Mouse (Mus musculus): ENCODE measurements at regions not wholly inside any gene's neighbourhood (a gene's known extent, or its start where the extent isn't known, plus 50 kb on each side); places are given as distances from the start of the nearest gene placed in this dataset.

DNA sequence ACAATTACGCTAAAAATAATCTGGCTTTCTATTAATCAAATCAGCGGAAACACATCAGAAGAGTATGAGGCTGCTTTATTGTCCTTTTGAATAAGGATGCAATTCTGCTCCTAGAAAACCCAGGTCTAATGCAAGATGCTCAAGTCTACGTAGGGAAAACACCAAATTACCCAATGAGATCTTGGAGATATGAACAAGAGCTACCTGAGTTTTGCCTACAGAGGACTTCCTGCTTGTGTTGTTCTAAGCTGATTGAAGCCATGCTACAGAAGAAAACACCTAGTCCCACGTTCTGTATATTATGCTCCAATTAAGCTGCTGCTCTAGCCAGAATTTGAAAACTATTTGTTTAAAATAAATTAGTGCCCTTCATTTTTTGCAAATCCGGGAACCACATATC is 439.5 kb upstream of the B3galt2 start:
- no peaks in the 10 kb centered on the region for H3K27me3 ChIP-seq (replicated peaks; ENCODE audit: control insufficient read depth, insufficient read depth, low read length)
- no peak overlapping the region for H3K4me3 ChIP-seq (ENCODE audit: low read depth, low read length)
- 83% methylated on average over 5 of the region's 5 CpGs for WGBS
- H3K4me1 ChIP-seq (replicated peaks; ENCODE audit: control insufficient read depth, insufficient read depth, low read length), result no peaks in the 10 kb centered on the region
- H3K4me2 ChIP-seq, result no peak overlapping the region
- no peak overlapping the region for H3K9ac ChIP-seq (ENCODE audit: low read depth, low read length)
- DNase-seq (ENCODE audit: low spot score), result no peak
- H3K36me3 ChIP-seq (ENCODE audit: control insufficient read depth, insufficient read depth, low read length), result no peaks in the 10 kb centered on the region
- H3K9me3 ChIP-seq (ENCODE audit: control insufficient read depth, low read length), result no peaks in the 10 kb centered on the region
- no peak for ATAC-seq (replicated peaks; ENCODE audit: low FRiP score)
- H3K27ac ChIP-seq (ENCODE audit: low read depth, low read length), result no peak overlapping the region

GRCm38 (mm10) chr1:143202182-143202581 is 438.3 kb upstream of the B3galt2 start:
- Histone ChIP-seq H3K4me2 (no peak overlapping the region), H3K4me1 (replicated peaks; ENCODE audit: control insufficient read depth, insufficient read depth, low read length) (no peaks in the 10 kb centered on the region), H3K27me3 (replicated peaks; ENCODE audit: control insufficient read depth, insufficient read depth, low read length) (no peaks in the 10 kb centered on the region), H3K27ac (ENCODE audit: low read depth, low read length) (no peak overlapping the region), H3K9me3 (ENCODE audit: control insufficient read depth, low read length) (no peaks in the 10 kb centered on the region), H3K36me3 (ENCODE audit: control insufficient read depth, insufficient read depth, low read length) (no peaks in the 10 kb centered on the region), H3K9ac (ENCODE audit: low read depth, low read length) (no peak overlapping the region), H3K4me3 (ENCODE audit: low read depth, low read length) (no peak overlapping the region)
- WGBS, result 44% methylated on average over 3 of the region's 3 CpGs
- no peak for DNase-seq (ENCODE audit: low spot score)
- no peak for ATAC-seq (replicated peaks; ENCODE audit: low FRiP score)

DNA sequence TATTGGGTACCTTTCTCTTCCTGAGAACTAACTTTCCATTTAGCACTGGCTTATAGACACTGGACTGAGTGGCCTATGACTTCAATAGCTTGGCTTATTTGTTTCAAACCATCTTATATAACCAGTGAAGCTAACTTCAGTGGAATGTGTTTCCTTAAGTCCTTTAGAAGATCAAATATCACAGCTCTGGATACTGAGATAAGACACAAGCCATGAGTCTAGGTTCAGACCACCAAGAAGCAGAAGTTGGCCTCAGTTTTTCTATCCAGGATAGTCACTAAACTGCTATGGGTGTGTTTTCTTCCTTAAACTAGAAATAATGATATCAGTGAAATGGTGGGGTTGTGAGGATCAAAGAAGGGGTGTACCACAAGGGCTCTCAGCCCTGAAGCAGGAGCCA is 436.4 kb upstream of the B3galt2 start:
- Histone ChIP-seq H3K9me3 (ENCODE audit: control insufficient read depth, low read length) (no peaks in the 10 kb centered on the region), H3K27me3 (replicated peaks; ENCODE audit: control insufficient read depth, insufficient read depth, low read length) (no peaks in the 10 kb centered on the region), H3K27ac (ENCODE audit: low read depth, low read length) (no peak overlapping the region), H3K36me3 (ENCODE audit: control insufficient read depth, insufficient read depth, low read length) (no peaks in the 10 kb centered on the region), H3K4me2 (no peak overlapping the region), H3K4me3 (ENCODE audit: low read depth, low read length) (no peak overlapping the region), H3K4me1 (replicated peaks; ENCODE audit: control insufficient read depth, insufficient read depth, low read length) (no peaks in the 10 kb centered on the region), H3K9ac (ENCODE audit: low read depth, low read length) (no peak overlapping the region)
- DNase-seq (ENCODE audit: low spot score) (no peak), ATAC-seq (replicated peaks; ENCODE audit: low FRiP score) (no peak)

DNA sequence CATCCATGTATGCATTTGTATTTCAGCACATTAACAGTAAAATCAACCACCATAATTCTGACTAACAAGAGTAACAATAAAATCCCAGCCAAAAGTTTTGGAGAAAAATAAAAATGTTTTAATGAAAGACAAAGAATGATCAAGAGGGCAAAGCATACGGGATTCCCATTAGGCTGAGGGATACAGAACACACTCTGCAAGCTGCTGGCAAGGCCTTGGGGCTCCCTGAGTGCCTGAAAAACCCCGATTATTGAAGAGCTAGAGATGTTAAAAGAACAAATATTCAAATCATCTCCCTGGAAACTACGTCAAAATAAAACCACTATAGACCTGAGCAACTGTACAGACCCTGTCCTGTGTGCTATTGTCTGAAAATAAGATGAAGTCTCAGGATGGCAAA is 433.5 kb upstream of the B3galt2 start:
- ATAC-seq (replicated peaks; ENCODE audit: low FRiP score) (no peak), DNase-seq (ENCODE audit: low spot score) (no peak)
- Histone ChIP-seq H3K9ac (ENCODE audit: low read depth, low read length) (no peak overlapping the region), H3K4me3 (ENCODE audit: low read depth, low read length) (no peak overlapping the region), H3K27ac (ENCODE audit: low read depth, low read length) (no peak overlapping the region), H3K4me1 (replicated peaks; ENCODE audit: control insufficient read depth, insufficient read depth, low read length) (no peaks in the 10 kb centered on the region), H3K4me2 (no peak overlapping the region), H3K27me3 (replicated peaks; ENCODE audit: control insufficient read depth, insufficient read depth, low read length) (no peaks in the 10 kb centered on the region), H3K9me3 (ENCODE audit: control insufficient read depth, low read length) (no peaks in the 10 kb centered on the region), H3K36me3 (ENCODE audit: control insufficient read depth, insufficient read depth, low read length) (no peaks in the 10 kb centered on the region)
- 75% methylated on average over 3 of the region's 3 CpGs for WGBS

- 83% methylated on average over 6 of the region's 6 CpGs for WGBS
Observed at GRCm38 (mm10) chr1:143207399-143208065, 432.9 kb upstream of the B3galt2 start.

GRCm38 (mm10) chr1:143217401-143217800 is 423.1 kb upstream of the B3galt2 start:
- Histone ChIP-seq H3K27me3 (replicated peaks; ENCODE audit: control insufficient read depth, insufficient read depth, low read length) (no peaks in the 10 kb centered on the region), H3K9me3 (ENCODE audit: control insufficient read depth, low read length) (no peaks in the 10 kb centered on the region), H3K4me3 (ENCODE audit: low read depth, low read length) (no peak overlapping the region), H3K4me1 (replicated peaks; ENCODE audit: control insufficient read depth, insufficient read depth, low read length) (no peaks in the 10 kb centered on the region), H3K9ac (ENCODE audit: low read depth, low read length) (no peak overlapping the region), H3K4me2 (no peak overlapping the region), H3K36me3 (ENCODE audit: control insufficient read depth, insufficient read depth, low read length) (no peaks in the 10 kb centered on the region), H3K27ac (ENCODE audit: low read depth, low read length) (no peak overlapping the region)
- ATAC-seq (replicated peaks; ENCODE audit: low FRiP score), result no peak
- DNase-seq (ENCODE audit: low spot score), result no peak

More at GRCm38 (mm10) chr1:143207399-143208065, 432.9 kb upstream of the B3galt2 start:
- Histone ChIP-seq H3K4me2 (no peak overlapping the region), H3K36me3 (ENCODE audit: control insufficient read depth, insufficient read depth, low read length) (no peaks in the 10 kb centered on the region), H3K27ac (ENCODE audit: low read depth, low read length) (no peak overlapping the region), H3K4me1 (replicated peaks; ENCODE audit: control insufficient read depth, insufficient read depth, low read length) (no peaks in the 10 kb centered on the region), H3K27me3 (replicated peaks; ENCODE audit: control insufficient read depth, insufficient read depth, low read length) (no peaks in the 10 kb centered on the region), H3K4me3 (ENCODE audit: low read depth, low read length) (no peak overlapping the region), H3K9ac (ENCODE audit: low read depth, low read length) (no peak overlapping the region), H3K9me3 (ENCODE audit: control insufficient read depth, low read length) (no peaks in the 10 kb centered on the region)
- ATAC-seq (replicated peaks; ENCODE audit: low FRiP score) (no peak), DNase-seq (ENCODE audit: low spot score) (no peak)

DNA sequence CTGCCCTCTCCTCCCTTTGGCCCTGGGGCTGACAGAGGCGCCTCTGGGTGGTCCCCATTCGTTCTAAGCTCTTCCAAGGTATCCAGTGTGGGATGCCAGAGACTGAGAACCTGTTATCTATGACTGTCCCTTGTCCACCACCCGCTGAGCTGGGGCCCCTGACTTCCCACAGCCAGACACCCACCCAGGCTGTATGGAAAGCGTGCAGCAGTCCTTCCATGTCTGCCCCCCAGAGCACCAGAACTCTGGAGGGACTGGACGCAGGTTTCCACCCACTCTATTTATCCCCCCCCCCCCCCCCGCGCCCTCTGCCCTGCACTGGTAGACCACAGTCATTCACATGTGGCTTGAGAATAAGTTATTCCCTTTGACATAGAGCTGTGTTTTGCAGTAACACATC is 408.5 kb upstream of the B3galt2 start:
- 80% methylated on average over 7 of the region's 7 CpGs for WGBS
- Histone ChIP-seq H3K27ac (ENCODE audit: low read depth, low read length) (no peak overlapping the region), H3K9ac (ENCODE audit: low read depth, low read length) (no peak overlapping the region), H3K27me3 (replicated peaks; ENCODE audit: control insufficient read depth, insufficient read depth, low read length) (no peaks in the 10 kb centered on the region), H3K4me2 (no peak overlapping the region), H3K36me3 (ENCODE audit: control insufficient read depth, insufficient read depth, low read length) (no peaks in the 10 kb centered on the region), H3K9me3 (ENCODE audit: control insufficient read depth, low read length) (no peaks in the 10 kb centered on the region), H3K4me3 (ENCODE audit: low read depth, low read length) (no peak overlapping the region), H3K4me1 (replicated peaks; ENCODE audit: control insufficient read depth, insufficient read depth, low read length) (no peaks in the 10 kb centered on the region)
- DNase-seq (ENCODE audit: low spot score) (no peak), ATAC-seq (replicated peaks; ENCODE audit: low FRiP score) (no peak)

DNA sequence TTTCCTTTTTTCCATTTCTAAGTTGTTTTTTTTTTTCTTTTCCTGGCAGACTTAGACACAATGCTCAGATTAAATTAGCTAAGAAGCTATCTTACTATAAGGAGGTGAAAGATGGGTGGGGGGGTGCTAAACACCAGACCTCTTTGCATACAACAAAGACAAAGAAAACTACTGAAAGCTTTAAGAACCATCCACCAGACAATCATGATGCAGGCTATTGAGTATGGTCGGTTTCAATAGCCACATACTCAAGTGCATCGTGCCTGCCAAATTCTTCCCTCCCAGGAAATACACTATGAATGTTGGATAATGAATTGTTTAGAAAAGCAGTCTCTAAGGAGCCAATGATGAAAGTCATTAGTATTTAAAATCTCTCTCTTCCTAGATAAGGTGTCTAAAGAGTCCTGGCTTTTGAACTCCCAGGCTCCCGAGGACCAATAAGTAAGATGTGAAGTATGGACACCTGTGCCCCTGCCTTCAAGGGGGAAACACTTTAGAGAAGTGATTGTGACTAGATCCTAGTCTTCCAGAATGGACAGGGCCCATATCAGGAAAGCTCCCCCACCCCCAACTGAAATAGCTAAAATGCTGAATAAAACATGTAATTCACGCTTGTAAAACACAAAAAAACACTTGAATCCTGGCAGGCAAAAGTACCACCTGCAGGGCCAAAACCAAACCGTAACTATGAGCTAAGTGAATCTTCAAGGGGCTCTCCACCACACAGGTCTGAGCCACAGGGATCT is 381.8 kb upstream of the B3galt2 start:
- H3K27ac ChIP-seq (ENCODE audit: low read depth, low read length), result no peak overlapping the region
- H3K36me3 ChIP-seq (ENCODE audit: control insufficient read depth, insufficient read depth, low read length), result no peaks in the 10 kb centered on the region
- H3K4me2 ChIP-seq, result no peak overlapping the region
- H3K4me3 ChIP-seq (ENCODE audit: low read depth, low read length), result no peak overlapping the region
- no peaks in the 10 kb centered on the region for H3K9me3 ChIP-seq (ENCODE audit: control insufficient read depth, low read length)
- no peaks in the 10 kb centered on the region for H3K27me3 ChIP-seq (replicated peaks; ENCODE audit: control insufficient read depth, insufficient read depth, low read length)
- 76% methylated on average over 5 of the region's 5 CpGs for WGBS
- DNase-seq (ENCODE audit: low spot score), result no peak
- no peak for ATAC-seq (replicated peaks; ENCODE audit: low FRiP score)
- H3K4me1 ChIP-seq (replicated peaks; ENCODE audit: control insufficient read depth, insufficient read depth, low read length), result no peaks in the 10 kb centered on the region
- H3K9ac ChIP-seq (ENCODE audit: low read depth, low read length), result no peak overlapping the region

All from liver, embryonic 11.5 days (tissue).